Mouse (Mus musculus): ENCODE data around the gene Tm6sf2. TPM values are rescaled to one million over a fixed set of nuclear protein-coding genes. Genes with fewer than 3 reads are reported as not detected.
A peak's percentile ranks its signal among the peaks of the same experiment; 100 is the strongest.

The Tm6sf2 gene
- total RNA-seq, 2 experiments from 2014 or later = 1.1 to 1.3 TPM

DNA sequence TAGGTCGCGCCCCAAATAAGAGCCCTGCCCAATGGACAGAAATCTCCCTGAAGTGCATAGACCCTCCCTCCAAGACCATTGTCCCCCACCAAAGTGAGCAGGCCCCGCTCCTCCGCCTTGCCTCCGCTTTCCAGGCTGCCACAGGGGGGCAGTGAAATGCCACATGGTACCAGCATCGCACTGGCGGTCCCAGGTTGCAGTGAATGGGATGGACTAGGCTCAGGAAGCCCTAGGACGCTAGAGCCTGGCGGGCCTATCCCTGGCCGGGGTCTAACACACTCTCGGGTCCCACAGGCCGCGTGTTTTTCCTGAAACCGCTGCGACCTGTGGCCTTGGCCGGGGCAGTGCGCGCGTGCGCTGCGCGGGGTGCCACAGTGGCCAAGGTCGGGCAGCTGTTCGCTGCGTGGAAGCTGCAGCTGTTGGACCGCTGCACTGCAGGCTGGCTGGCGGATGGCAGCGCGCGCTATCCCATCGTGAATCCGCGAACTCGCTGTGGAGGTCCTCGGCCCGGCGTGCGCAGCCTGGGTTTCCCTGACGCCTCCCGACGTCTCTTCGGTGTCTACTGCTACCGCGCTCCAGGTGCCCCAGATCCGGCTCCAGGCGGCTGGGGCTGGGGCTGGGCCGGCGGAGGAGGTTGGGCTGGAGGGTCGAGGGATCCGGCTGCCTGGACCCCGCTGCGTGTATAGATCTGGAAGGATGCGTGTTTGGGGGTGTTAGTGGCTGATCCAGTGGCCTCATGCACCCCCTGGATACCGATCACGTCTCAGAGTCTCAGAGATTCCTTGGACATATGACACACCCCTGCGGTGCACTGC, 15.3 kb downstream of the Tm6sf2 start:
- DNase-seq (ENCODE audit: low spot score) = no peak
- intact Hi-C loops (cut with DNase I) = loop anchor here (2.0 to 5.0 kb wide), 2 partner anchors 79 to 135 kb away; no protein-coding TSS in a partner anchor

DNA sequence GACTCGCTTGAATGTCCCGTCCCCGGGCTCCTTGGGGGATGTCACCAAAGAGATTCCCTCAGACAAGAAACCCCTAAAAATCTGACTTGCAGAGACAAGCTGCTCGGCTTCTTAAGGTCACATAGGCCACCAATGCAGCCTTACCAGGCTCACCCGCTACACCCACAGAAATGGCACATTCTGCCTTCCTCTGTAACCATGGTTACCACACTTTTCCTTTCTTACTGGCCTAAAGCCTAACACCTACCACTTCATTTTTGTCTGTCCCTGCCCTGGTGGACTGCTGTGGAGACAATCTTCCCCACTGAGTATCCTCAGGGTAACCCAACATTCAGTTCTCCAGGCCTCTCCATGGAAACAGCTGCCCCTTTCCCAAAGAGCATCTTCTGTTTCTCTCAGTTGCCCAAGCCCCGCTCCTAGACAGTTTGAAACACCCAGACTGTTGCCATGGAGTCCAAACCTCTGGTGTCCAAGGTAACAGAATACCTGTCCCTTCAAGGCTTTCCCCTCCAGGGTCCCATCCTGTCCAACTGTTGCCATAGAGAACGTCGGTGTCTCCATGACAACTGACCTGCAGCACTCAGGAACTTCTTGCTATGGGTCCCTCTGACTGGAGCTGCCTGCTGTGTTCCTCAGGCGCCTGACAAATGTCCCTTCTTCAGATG, 16.7 kb downstream of the Tm6sf2 start:
- intact Hi-C loops (cut with DNase I) = loop anchor here (5.0 kb wide), 1 partner anchor 78 kb away; no protein-coding TSS in a partner anchor

DNA sequence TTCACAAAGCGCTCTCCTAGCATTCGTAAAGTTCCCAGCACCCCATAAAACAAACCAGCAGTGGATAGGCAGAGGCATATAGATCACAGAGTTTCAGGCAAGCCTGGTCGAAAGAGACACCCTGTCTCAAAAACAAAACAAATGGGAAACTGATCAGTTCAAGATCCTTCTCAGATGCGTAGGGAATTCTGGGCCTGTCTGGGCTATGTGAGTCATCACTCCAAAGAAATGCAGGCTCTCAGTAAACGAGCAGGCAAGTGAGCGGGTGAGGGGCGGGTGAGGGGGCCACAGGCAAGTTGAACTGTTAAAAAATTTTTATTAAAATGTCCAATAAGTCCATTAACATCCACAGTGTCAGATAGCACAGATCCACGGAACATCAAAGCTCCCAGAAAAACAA, 20.1 kb downstream of the Tm6sf2 start:
- intact Hi-C loops (cut with DNase I) = no loop called here
- DNase-seq (ENCODE audit: low spot score) = no peak

More for the DNA sequence above, 16.7 kb downstream of the Tm6sf2 start:
- no peak for DNase-seq (ENCODE audit: low spot score)

DNA sequence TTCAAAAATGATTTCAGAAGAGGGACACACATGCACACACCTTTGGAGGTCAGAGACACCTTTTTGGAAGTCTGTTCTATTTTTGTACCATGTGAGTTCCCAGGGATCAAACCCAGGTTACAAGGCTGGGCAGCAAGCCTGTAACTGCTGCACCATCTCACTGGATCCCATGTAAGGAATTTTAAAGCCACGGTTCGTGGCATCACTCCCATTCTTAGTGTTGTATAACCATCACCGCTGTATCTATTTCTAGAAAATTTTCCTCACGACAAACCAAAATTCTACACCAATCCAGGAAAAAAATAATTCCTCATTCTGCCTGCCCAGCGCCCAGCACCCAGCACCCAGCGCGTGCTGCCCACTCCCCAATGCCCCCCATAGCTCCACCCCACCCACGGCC, 26.6 kb downstream of the Tm6sf2 start:
- intact Hi-C loops (cut with DNase I) = no loop called here
- DNase-seq (ENCODE audit: low spot score) = no peak

DNA sequence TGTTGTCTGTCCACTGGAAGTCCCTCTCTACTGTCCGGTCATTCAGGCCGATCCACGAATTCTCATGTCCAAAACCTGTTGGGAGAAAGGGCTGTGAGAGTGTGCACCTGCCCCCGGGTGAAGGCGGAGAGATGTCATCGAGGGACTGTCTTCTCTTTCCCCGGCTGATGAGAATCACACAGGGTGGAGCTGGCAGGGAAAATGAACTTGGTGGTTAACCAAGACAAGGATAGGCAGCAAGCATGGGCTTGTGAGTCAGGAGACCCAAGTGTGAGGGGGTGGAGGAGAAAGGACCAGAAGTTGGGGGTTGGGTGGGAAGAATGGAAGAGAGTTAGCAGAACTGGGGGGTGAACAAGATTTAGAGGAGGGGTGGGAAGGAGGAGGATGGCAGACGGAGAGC, 27.5 kb downstream of the Tm6sf2 start:
- no peak for DNase-seq (ENCODE audit: low spot score)
- intact Hi-C loops (cut with DNase I) = no loop called here

DNA sequence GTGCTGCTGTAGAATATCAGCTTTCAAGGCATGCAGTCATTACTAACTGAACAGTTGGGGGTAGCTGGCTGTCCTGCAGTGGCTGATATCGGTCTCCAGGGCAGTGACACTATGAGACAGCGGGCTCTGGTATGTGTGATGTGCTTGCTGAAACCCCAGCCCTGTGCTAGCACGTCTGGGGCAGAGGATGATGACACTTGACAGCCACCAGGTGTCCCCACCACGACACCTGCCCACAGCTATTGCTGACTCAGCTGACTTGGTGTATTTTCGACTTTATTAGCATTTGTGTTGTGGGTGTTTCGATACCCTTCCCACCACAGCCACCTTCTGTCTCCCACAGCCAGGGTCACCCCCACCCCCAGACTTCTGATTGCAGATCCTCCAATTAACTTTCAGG, 31.8 kb downstream of the Tm6sf2 start:
- no peak for DNase-seq (ENCODE audit: low spot score)
- intact Hi-C loops (cut with DNase I) = loop anchor here (1.0 kb wide), 1 partner anchor 62 kb away; no protein-coding TSS in a partner anchor

DNA sequence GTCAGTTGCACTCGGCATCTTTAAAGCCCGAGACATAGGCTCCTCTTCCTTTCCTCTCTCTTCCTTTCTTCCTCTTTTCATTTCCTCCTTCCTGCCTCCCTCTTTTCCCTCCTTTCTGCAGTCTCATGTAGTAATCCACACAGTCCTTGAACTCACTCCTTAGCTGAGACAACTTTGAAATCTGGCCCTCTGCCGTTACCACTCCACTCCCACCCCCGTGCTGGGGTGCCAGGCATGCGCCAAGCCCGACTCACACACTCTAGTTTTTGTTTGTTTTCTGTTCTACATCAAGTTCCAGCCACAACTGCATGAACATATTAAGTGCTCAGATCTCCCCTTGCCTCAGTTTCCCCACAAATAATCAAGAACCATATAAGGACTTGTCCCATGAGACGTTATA, 32.2 kb downstream of the Tm6sf2 start:
- intact Hi-C loops (cut with DNase I) = loop anchor here (1.0 to 5.0 kb wide), 2 partner anchors 61 to 117 kb away; no protein-coding TSS in a partner anchor
- no peak for DNase-seq (ENCODE audit: low spot score)

DNA sequence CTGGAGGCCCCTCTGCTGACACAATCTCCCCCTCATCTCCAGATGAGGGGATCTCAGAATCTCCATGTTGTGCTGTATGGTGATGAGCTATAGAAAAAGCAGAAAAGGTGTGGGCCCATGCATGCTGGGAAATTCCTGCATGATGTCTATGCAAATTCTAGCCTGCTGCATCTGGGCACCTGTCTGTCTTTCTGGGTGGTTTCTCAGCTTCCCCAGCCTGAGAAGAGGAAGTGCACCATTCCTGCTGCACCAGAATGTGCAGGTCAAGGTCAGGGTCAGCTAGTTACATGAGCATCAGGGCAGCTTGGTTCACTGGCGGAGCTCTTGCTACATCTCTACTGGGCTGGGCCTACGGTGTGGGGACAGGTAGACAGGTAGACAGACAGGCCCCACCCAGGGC, 37.7 kb downstream of the Tm6sf2 start:
- intact Hi-C loops (cut with DNase I) = no loop called here
- DNase-seq (ENCODE audit: low spot score) = no peak

DNA sequence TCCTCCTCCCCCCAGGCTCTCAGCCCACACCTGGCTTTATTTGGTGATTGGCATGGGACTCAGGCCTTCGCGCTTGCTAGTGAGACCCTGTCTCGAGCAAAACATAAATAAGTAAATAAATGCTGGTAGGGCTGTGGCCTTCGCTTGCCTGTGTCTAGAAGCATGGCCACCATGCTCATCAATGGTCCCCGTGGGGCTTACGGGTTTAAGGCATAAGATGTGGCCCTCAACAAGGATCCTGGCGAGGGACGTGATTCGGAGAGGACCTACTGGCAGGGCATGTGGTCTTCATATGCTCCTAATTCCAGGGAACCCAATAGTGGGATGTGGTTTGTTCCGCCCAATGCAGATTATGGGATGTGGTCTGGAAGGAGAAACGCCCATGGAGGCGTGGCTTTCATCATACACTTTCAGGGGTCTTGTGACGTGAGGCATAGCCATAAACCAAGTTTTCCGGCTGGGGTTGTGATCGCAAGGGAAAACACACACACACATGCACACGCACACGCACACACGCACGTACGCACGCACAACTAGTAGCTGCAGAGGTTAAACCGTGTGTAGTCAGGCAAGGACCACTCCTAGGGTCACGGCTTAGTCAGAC, 38.6 kb downstream of the Tm6sf2 start:
- intact Hi-C loops (cut with DNase I) = no loop called here
- no peak for DNase-seq (ENCODE audit: low spot score)

DNA sequence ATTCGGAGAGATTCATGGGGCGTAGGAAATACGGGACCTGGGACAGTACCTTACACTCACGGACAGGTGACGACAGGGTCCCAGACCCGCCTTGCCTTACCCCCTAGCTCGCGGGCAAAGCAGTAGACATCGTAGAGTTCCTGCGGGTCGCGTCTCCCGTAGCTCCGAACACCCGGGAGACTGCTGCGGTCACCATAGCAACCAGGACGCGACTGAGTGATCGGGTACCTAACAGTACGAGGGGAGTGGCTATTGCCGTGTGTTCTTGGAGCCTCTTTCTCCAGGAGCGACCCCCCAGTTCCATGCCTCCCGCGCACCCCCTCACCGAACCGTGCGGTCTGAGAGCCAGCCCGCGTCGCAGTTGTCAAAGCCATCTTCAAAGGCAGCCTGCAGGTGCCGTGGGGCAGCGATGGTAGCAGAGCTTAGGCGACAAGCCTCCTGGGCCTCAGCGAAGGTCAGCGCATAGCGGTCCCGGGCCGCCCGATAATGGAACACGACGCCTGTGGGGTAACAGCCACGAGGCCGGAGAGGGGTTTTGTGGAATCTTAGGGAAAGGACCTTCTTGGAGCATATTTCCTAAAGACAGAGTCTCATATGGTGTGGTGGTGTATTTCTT, 39.8 kb downstream of the Tm6sf2 start:
- no peak for DNase-seq (ENCODE audit: low spot score)
- intact Hi-C loops (cut with DNase I) = no loop called here

DNA sequence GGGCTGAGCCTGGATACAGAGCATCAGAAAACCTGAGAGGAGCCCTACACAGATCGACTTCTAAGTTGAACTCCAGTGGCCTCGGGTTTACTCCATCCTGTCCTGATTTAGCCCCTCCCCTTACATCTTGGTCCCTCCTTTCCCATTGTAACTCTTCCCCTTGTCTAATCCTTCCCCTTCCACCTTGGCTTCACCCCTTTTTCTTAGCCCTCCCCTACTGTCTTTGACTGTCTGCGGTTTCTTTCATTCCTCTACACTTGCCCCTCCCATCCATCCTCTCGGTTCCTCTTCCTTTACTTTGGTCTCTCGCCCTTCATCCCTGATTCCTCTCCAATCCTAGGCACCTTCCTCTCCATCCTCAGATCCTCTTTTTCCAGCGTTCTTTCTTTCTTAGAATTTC, 41.8 kb downstream of the Tm6sf2 start:
- intact Hi-C loops (cut with DNase I) = no loop called here
- no peak for DNase-seq (ENCODE audit: low spot score)

DNA sequence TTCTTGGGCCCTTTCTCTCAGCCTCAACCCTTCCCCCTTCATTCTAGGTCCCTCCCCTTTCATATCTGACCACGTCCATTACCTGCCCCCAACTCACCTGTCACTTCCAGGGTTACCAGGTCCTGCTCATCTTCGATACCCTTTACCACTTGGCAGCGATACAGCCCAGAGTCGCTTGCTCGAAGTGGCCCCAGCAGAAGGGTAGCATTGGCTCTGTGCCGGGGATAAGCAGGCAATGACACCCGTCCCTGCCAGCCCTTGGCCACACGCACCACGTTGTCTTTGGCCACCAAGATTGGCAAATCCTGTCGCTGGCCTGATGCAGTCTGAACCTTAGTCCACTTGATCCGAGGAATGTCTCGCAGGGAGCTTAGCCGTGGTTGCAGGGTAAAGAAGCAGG, 42.2 kb downstream of the Tm6sf2 start:
- intact Hi-C loops (cut with DNase I) = no loop called here
- no peak for DNase-seq (ENCODE audit: low spot score)

DNA sequence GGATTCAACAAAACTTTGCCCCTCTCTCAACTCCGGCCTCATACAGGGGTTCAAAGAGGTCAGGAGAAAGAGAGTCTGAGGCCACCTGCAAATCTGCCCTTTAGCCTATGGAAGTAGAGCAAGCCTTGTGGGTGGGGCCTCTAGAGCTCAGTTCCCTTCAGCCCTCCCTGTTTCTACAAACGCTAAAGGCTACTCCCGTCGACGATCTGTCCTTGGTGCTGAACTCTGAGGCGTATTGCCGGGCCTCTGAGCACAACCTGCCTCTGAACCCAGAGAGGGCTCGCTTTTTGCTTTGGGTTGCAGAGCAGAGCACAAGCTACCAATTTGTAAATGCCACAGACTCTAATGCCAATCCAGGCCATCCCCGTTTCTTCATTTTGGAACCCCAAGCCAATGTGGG, 44.9 kb downstream of the Tm6sf2 start:
- intact Hi-C loops (cut with DNase I) = no loop called here
- no peak for DNase-seq (ENCODE audit: low spot score)

DNA sequence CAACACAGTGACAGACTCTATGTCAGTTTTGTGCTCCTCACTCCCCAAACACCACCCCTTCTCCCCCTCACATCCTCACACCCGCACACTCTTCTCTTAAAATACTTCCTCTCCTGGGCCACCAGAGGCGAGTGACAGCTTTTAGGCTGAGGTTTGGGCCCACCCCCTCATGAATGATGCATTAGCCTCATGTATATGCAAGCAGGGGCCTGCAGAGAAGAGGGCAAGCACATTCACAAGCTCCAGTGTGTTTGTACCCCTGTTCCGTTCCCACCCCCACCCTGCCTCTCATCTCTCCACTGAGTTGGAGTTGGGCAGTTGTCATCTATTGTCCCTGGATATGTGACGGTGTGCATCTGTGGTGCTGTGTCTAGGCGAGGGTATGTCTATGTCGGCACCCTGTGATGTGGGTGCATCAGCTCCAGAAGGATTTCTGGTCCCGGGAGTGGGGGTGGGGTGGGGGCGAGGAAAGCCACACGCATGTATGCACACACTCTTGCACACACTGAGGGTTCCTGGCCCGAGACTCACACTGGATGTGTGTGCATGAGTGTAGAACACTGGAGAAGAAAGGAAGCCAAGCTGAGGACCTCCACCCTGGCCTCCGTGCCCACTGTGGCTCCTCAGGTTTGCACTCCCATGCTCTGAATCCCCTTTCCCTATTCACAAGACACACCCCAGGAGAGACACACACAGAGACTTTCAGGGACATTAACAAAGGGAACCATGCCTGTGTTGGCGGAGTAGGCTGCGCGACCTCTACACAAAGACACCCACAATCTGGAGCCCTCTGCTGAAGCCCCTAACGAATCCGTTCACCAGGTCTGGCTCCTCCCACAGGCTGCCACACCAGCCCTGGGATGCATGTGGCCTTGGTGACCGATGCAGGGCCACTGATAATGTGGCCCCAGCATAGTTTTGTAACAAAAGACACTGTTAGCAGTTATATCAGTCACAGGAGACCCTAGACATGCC, 46.3 kb downstream of the Tm6sf2 start:
- no peak for DNase-seq (ENCODE audit: low spot score)
- intact Hi-C loops (cut with DNase I) = no loop called here

DNA sequence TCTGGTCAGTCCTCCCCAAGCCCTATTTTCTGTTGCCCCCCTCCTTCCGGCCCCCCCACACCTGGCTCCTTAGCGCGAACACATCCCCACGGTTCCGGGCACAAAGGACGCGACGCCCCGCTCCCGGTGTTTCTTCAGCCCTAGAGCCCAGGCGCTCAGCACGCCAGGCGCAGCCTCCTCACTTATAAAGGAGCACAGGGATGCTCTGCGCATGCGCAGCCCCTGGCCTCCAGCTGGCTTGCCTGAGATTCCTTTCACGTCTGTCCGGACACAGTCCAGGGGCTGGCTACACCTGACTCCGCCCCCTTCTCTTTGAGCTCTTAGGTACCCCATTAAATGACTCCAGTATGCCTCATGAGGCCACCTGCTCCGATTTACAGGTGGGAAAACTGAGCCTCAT, 47.9 kb downstream of the Tm6sf2 start, which contains the start of gene Ncan:
Ncan (minus strand) TSS at position 207 of the 400 bp plus-strand sequence.
- DNase-seq (ENCODE audit: low spot score) = no peak
- intact Hi-C loops (cut with DNase I) = loop anchor here (5.0 kb wide), 2 partner anchors 47 to 203 kb away; no protein-coding TSS in a partner anchor

DNA sequence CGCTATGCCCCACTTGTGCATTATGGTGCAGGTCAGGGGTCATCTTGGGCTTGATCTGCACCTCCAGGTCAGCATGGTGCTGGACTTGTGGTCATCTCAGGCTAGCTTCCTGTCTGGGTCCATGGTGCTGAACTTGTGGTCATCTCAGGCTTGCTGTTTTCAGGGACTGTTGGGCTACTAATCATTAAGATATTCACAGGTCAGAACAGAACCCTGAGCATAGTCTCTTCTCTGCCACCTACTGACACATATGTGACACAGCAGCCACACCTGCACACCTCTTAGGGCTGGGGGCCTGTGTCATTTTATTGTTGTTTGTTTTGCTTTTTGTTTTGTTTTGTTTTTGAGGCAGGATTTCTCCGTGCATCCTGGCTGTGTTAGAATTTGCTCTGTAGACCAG, 50.1 kb downstream of the Tm6sf2 start:
- intact Hi-C loops (cut with DNase I) = loop anchor here (5.0 kb wide), 2 partner anchors 44 to 206 kb away; no protein-coding TSS in a partner anchor
- no peak for DNase-seq (ENCODE audit: low spot score)

DNA sequence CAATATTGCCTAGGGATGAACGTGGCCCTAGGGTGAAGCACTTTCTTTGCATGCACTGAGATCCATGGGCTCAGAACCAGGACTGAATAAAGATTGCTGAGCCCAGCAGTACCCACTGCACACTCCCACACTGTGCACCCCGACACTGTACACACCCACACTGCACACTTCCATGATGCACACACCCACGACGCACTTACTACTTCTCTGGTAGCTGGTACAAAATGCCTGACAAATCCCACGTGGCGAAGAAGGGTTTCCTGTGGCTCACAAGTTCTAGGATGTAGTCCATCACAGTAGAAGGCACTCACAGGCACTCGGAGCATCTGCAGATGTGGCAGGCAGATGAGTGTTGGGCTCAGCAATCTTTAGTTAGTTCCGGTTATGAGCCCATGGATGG, 52.3 kb downstream of the Tm6sf2 start:
- no peak for DNase-seq (ENCODE audit: low spot score)
- intact Hi-C loops (cut with DNase I) = loop anchor here (5.0 kb wide), 2 partner anchors 42 to 208 kb away; no protein-coding TSS in a partner anchor

DNA sequence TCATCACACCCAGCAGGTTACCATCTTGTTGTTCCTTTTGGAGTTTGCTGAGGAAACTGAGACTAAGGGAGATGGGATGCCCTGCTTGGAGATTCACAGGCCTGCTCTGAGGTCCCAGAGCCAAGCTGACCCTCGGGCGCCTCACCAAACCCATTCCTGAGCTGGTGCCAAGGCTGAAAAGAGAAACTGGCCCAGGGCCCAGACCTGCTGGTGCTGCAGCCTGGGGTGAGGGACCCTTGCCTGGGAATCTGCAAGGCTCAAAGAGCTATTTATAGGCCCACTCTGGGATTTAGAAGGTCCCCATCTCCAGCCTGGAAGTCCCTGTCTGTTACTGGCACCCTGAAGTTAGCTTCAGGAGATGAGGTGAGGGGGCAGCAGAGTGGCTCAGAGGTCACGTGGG, 55.7 kb downstream of the Tm6sf2 start:
- peak; percentile 42 for DNase-seq (ENCODE audit: low spot score)
- intact Hi-C loops (cut with DNase I) = no loop called here

DNA sequence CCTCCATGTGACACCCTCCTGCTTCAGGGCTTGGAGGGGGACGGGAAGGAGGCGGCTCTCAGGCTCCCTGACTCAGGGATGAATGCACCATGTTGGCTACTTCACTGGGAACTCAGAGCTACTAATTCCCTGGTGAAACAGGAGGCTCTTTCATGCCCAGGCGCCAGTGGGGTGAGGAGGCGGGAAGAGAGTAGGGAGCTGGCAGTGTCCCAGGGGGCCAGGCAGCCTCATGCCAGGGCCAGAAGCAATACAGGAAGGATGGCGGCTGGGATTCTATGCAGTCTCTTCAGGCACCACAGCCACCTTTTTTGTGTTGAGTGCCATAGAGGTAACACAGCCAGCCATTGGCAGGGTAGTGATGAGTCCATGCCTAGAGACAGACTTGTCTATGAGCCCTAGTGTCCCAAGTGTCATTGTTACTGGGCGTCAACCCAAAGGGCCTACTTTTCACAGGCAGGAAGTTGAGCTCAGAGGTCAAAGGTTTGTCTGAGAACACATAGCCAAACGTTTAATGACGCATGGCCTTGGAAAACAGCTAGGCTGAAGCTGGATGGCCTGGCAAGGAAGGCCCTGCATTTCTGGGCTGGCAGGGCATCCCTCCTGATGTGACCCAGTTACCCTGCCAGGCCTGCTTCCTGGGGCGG, 56.7 kb downstream of the Tm6sf2 start:
- intact Hi-C loops (cut with DNase I) = no loop called here
- peak; percentile 21 for DNase-seq (ENCODE audit: low spot score)
